Mouse (Mus musculus): ENCODE measurements at regions not wholly inside any gene's neighbourhood (a gene's known extent, or its start where the extent isn't known, plus 50 kb on each side); places are given as distances from the start of the nearest gene placed in this dataset.
A peak's percentile ranks its signal among the peaks of the same experiment; 100 is the strongest.

- H3K4me1 ChIP-seq (ENCODE audit: insufficient read depth, low read depth, low read length), result no peaks in the 10 kb centered on the region
- no peak for DNase-seq (ENCODE audit: low spot score)
- WGBS, result 63% methylated on average over 5 of the region's 5 CpGs
- H3K36me3 ChIP-seq (ENCODE audit: insufficient read depth, low read length), result no peaks in the 10 kb centered on the region
- H3K4me2 ChIP-seq (replicated peaks; ENCODE audit: low read depth, low read length), result no peak overlapping the region
- ATAC-seq, result no peak
- no peaks in the 10 kb centered on the region for H3K27me3 ChIP-seq (replicated peaks; ENCODE audit: insufficient read depth, low read length)
- H3K9ac ChIP-seq (replicated peaks; ENCODE audit: low read depth), result no peak overlapping the region
- H3K27ac ChIP-seq (ENCODE audit: low read length), result no peak overlapping the region
- H3K4me3 ChIP-seq (ENCODE audit: low read depth, low read length), result no peak overlapping the region
- TF ChIP-seq EP300 (IDR thresholded peaks at IDR 0.05), result no peak
- 0 out of 2 replicates have a peak, but pooled peaks have one; percentile 7 for TF ChIP-seq CTCF (IDR thresholded peaks at IDR 0.05)
- no peaks in the 10 kb centered on the region for H3K9me3 ChIP-seq (ENCODE audit: low read length)
These were observed 125.0 kb downstream of the Fam174b start for GRCm38 (mm10) chr7:73865086-73865485.

GRCm38 (mm10) chr7:73872181-73872580 is 132.1 kb downstream of the Fam174b start:
- Histone ChIP-seq H3K4me1 (ENCODE audit: insufficient read depth, low read depth, low read length) (no peaks in the 10 kb centered on the region), H3K9me3 (ENCODE audit: low read length) (no peaks in the 10 kb centered on the region), H3K27me3 (replicated peaks; ENCODE audit: insufficient read depth, low read length) (no peaks in the 10 kb centered on the region), H3K4me2 (replicated peaks; ENCODE audit: low read depth, low read length) (no peak overlapping the region), H3K27ac (ENCODE audit: low read length) (no peak overlapping the region), H3K9ac (replicated peaks; ENCODE audit: low read depth) (no peak overlapping the region), H3K4me3 (ENCODE audit: low read depth, low read length) (no peak overlapping the region), H3K36me3 (ENCODE audit: insufficient read depth, low read length) (no peaks in the 10 kb centered on the region)
- no peak for TF ChIP-seq CTCF (IDR thresholded peaks at IDR 0.05)
- no peak for TF ChIP-seq EP300 (IDR thresholded peaks at IDR 0.05)
- WGBS, result 80% methylated on average over 2 of the region's 2 CpGs
- ATAC-seq, result no peak
- no peak for DNase-seq (ENCODE audit: low spot score)

- ATAC-seq, result no peak
- no peaks in the 10 kb centered on the region for H3K9me3 ChIP-seq (ENCODE audit: low read length)
- DNase-seq (ENCODE audit: low spot score), result no peak
- TF ChIP-seq EP300 (IDR thresholded peaks at IDR 0.05), result no peak
- no peak for TF ChIP-seq CTCF (IDR thresholded peaks at IDR 0.05)
- no peaks in the 10 kb centered on the region for H3K27me3 ChIP-seq (replicated peaks; ENCODE audit: insufficient read depth, low read length)
- no peaks in the 10 kb centered on the region for H3K4me1 ChIP-seq (ENCODE audit: insufficient read depth, low read depth, low read length)
- H3K4me3 ChIP-seq (ENCODE audit: low read depth, low read length), result no peak overlapping the region
- no peak overlapping the region for H3K4me2 ChIP-seq (replicated peaks; ENCODE audit: low read depth, low read length)
- 85% methylated on average over 13 of the region's 13 CpGs for WGBS
- H3K27ac ChIP-seq (ENCODE audit: low read length), result no peak overlapping the region
- H3K36me3 ChIP-seq (ENCODE audit: insufficient read depth, low read length), result no peaks in the 10 kb centered on the region
- H3K9ac ChIP-seq (replicated peaks; ENCODE audit: low read depth), result no peak overlapping the region
These were observed 132.0 kb downstream of the St8sia2 start for GRCm38 (mm10) chr7:73881252-73882042.

- Histone ChIP-seq H3K9me3 (ENCODE audit: low read length) (no peaks in the 10 kb centered on the region), H3K4me2 (replicated peaks; ENCODE audit: low read depth, low read length) (no peak overlapping the region), H3K9ac (replicated peaks; ENCODE audit: low read depth) (no peak overlapping the region), H3K4me3 (ENCODE audit: low read depth, low read length) (no peak overlapping the region), H3K36me3 (ENCODE audit: insufficient read depth, low read length) (no peaks in the 10 kb centered on the region), H3K4me1 (ENCODE audit: insufficient read depth, low read depth, low read length) (no peaks in the 10 kb centered on the region), H3K27ac (ENCODE audit: low read length) (no peak overlapping the region), H3K27me3 (replicated peaks; ENCODE audit: insufficient read depth, low read length) (no peaks in the 10 kb centered on the region)
- no peak for DNase-seq (ENCODE audit: low spot score)
- no peak for ATAC-seq
- no peak for TF ChIP-seq EP300 (IDR thresholded peaks at IDR 0.05)
- TF ChIP-seq CTCF (IDR thresholded peaks at IDR 0.05), result peak; percentile 26; the same call in 1 of the 2 replicates
- WGBS, result 44% methylated on average over 7 of the region's 7 CpGs
These were observed 127.3 kb downstream of the St8sia2 start for GRCm38 (mm10) chr7:73886152-73886551.

Data from lung, postnatal 0 days (tissue).